Mouse (Mus musculus) midbrain, embryonic 13.5 days (tissue): ENCODE measurements around the gene Mical3. TPM values are rescaled to one million over a fixed set of nuclear protein-coding genes. Genes with fewer than 3 reads are reported as not detected.

Source experiments
- ATAC-seq: fragments of 200-750 bp; cut with Nextera tagmentation; 2 replicates; pipeline ENCODE4 v1.8.0; 2017; ENCODE audit warnings: mild to moderate bottlenecking, moderate TSS enrichment, moderate library complexity
- H3K27ac ChIP-seq: fragments of 300-500 bp; sonication (generic); 2 replicates; pipeline ENCODE4 v1.5.1; 2015; ENCODE audit warnings: inconsistent platforms, mild to moderate bottlenecking, moderate library complexity
- H3K27me3 ChIP-seq: fragments of 300-500 bp; sonication (generic); 2 replicates; pipeline ENCODE4 v1.6.1; 2015; ENCODE audit warnings: mild to moderate bottlenecking, inconsistent platforms
- H3K36me3 ChIP-seq: fragments of 300-500 bp; sonication (generic); 2 replicates; pipeline ENCODE4 v1.6.1; 2015; ENCODE audit warnings: mild to moderate bottlenecking, inconsistent platforms
- H3K4me1 ChIP-seq: fragments of 300-500 bp; sonication (generic); replicated peaks from 2 replicates; pipeline ENCODE4 v1.6.1; 2015; ENCODE audit warnings: inconsistent platforms
- H3K4me2 ChIP-seq: fragments of 300-500 bp; sonication (generic); replicated peaks from 2 replicates; pipeline ENCODE4 v1.6.1; 2015; ENCODE audit warnings: moderate library complexity, mild to moderate bottlenecking, inconsistent platforms
- H3K4me3 ChIP-seq: fragments of 300-500 bp; sonication (generic); replicated peaks from 2 replicates; pipeline ENCODE4 v1.5.1; 2015; ENCODE audit warnings: mild to moderate bottlenecking, inconsistent platforms
- H3K9ac ChIP-seq: fragments of 300-500 bp; sonication (generic); replicated peaks from 2 replicates; pipeline ENCODE4 v1.6.1; 2015; ENCODE audit warnings: mild to moderate bottlenecking, inconsistent platforms
- H3K9me3 ChIP-seq: fragments of 300-500 bp; sonication (generic); 2 replicates; pipeline ENCODE4 v1.6.1; 2016; ENCODE audit warnings: mild to moderate bottlenecking, inconsistent platforms
- WGBS: fragments of 180-500 bp; shearing (Covaris S2); methylation state at CpG from one replicate; pipeline ENCODE4 v1.1.7; 2015; 5-methylcytosine and 5-hydroxymethylcytosine counted together
- polyA plus RNA-seq: library from polyadenylated mRNA; unstranded; fragments of >200 nt; fragmentation: Nextera tagmentation; extraction: Ambion mirVana; gene quantifications from 2 replicates; pipeline ENCODE4 v1.2.1, GENCODE M21; 2015

Mical3 gene
- polyA plus RNA-seq, 1 experiment from 2014 or later = 35.7 TPM

DNA sequence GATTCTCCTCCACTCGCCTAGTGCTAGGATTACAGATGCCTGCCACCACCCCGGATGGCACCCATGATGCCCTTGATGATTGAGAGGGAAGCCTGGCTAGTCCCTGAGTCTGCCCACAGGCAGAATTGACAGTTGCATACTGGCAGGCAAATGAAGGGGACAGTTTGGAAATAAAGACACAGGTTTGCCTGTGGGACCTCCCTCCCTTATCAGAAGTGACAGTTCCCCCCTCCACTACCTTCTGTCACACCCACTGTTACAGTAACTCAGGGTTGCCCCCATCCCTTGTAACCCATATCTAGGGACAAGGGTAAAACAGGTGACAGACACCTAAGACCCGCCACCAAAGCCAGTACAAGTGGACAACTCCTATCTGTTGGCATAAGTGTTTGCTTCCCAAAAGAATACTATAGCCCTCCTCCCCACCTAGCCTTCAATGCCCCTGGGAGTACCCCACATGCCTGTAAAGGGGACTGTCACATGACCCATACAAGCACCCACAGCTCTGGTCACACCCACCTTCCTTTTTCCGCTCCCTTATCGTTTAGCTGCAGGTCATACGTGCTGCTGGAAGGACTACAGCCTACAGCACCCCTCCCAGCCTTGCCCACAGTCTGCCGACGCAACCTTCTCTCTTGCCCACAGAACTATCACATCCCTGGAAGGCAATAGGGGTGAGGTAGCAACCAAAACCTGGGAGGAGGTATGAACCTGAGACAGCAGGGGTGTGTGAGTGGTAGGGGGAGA is 37.0 kb downstream of the Mical3 start:
- Histone ChIP-seq H3K27ac (no peak overlapping the region), H3K27me3 (no peaks in the 10 kb centered on the region), H3K4me3 (no peak overlapping the region), H3K4me1 (peaks cover 14% of the 10 kb centered on the region), H3K36me3 (peaks cover 4% of the 10 kb centered on the region; the same call in 1 of the 2 replicates), H3K9ac (no peak overlapping the region), H3K9me3 (no peaks in the 10 kb centered on the region), H3K4me2 (no peak overlapping the region)
- WGBS = 95% methylated on average over 8 of the region's 8 CpGs
- ATAC-seq = no peak

- 97% methylated on average over 11 of the region's 11 CpGs for WGBS
- Histone ChIP-seq H3K27ac (no peak overlapping the region), H3K4me1 (peaks cover 9% of the 10 kb centered on the region), H3K9me3 (no peaks in the 10 kb centered on the region), H3K4me3 (no peak overlapping the region), H3K4me2 (no peak overlapping the region), H3K9ac (no peak overlapping the region), H3K36me3 (peaks cover 4% of the 10 kb centered on the region; the same call in 1 of the 2 replicates), H3K27me3 (no peaks in the 10 kb centered on the region)
- no peak for ATAC-seq
Measured at GRCm38 (mm10) chr6:121090786-121091185, 40.0 kb downstream of the Mical3 start.

DNA sequence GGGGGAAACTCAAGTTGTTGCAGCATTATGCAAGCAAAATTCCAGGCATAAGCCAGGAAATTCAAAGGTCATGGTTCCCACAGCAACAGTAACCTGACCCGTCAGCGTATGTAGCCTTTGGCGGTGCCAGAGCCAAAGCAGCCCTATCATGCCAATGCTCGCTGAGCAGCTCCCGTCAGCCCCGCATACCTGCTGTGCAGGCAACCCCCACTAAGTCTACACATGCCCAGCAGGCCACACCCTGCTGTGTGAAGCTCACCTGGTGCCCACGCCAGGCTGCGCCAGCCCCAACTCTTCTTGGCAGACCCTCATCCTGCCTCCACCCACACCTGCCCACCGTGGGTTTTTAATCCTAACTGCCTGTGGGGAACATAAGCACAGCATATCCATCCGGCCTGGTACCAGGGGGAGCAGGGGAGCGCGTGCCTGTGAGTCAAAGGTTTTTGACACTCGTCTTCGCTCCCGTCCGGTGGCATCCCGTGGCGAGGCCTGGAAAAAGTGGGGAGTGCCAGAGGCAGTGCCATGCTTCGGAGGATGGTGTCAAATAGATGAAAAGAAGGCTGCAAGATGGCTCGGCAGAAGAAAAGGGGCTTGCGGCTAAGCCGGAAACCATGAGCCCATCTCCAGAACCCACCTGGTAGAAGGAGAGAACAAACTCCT is 43.1 kb downstream of the Mical3 start:
- H3K4me2 ChIP-seq = no peak overlapping the region
- no peaks in the 10 kb centered on the region for H3K27me3 ChIP-seq
- H3K9ac ChIP-seq = no peak overlapping the region
- peaks cover 25% of the 10 kb centered on the region for H3K4me1 ChIP-seq
- H3K36me3 ChIP-seq = peaks cover 4% of the 10 kb centered on the region; the same call in 1 of the 2 replicates
- ATAC-seq = no peak
- H3K4me3 ChIP-seq = no peak overlapping the region
- no peak overlapping the region for H3K27ac ChIP-seq
- WGBS = 84% methylated on average over 22 of the region's 22 CpGs
- H3K9me3 ChIP-seq = no peaks in the 10 kb centered on the region

- Histone ChIP-seq H3K4me3 (no peak overlapping the region), H3K4me1 (peaks cover 27% of the 10 kb centered on the region), H3K27ac (no peak overlapping the region), H3K9me3 (no peaks in the 10 kb centered on the region), H3K9ac (no peak overlapping the region), H3K36me3 (peaks cover 4% of the 10 kb centered on the region; the same call in 1 of the 2 replicates), H3K4me2 (no peak overlapping the region), H3K27me3 (no peaks in the 10 kb centered on the region)
- ATAC-seq = no peak
- 84% methylated on average over 10 of the region's 10 CpGs for WGBS
Measured at GRCm38 (mm10) chr6:121087127-121087526, 43.7 kb downstream of the Mical3 start.

DNA sequence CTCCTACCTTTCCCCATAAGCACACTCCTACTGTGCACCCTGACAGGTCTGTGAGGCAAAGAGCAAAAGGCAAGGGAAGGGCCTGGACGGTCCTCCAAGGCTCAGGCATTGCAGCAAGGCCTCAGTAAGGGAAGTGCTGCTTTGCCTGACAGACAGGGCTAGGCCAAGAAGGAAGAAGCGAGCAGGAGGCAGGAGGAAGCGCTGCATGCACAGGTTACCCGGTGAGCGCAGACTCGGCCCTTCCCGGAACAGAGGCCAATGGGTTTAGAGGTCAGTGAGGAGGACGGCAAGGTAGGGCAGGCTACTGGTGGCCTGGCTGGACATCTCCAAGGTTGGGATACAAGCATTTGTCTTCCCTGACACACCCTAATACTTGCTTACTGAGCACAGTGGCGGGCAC is 44.6 kb downstream of the Mical3 start:
- no peaks in the 10 kb centered on the region for H3K9me3 ChIP-seq
- no peak for ATAC-seq
- H3K4me2 ChIP-seq = no peak overlapping the region
- peaks cover 4% of the 10 kb centered on the region; the same call in 1 of the 2 replicates for H3K36me3 ChIP-seq
- H3K4me3 ChIP-seq = no peak overlapping the region
- no peak overlapping the region for H3K9ac ChIP-seq
- WGBS = 85% methylated on average over 9 of the region's 9 CpGs
- H3K27me3 ChIP-seq = no peaks in the 10 kb centered on the region
- no peak overlapping the region for H3K27ac ChIP-seq
- H3K4me1 ChIP-seq = peaks cover 36% of the 10 kb centered on the region

DNA sequence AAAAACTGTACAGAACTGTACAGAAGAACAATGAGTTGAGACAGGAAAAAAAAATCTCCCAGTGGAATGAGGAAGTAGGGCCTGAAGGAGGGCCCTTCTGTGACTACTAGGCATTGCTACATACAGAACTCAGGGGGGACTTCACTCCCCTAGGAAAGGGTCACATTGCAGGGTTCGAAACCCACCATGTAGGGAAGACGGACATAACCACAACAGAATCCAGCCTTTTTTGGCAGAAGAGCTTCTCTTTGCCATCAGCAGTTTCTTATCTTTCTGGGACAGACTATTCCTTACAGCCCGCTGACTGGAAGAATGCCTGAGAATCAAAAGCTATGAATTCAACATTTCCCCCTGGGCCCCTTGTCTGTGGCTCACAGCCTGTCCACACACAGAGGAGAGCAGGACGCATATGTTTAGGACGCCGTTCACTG is 46.7 kb downstream of the Mical3 start:
- WGBS = 60% methylated on average over 6 of the region's 6 CpGs
- peak overlapping the region; percentile 40 for H3K27ac ChIP-seq
- ATAC-seq = no peak

GRCm38 (mm10) chr6:121082094-121082473 is 48.7 kb downstream of the Mical3 start:
- no peaks in the 10 kb centered on the region for H3K9me3 ChIP-seq
- H3K36me3 ChIP-seq = no peaks in the 10 kb centered on the region
- no peak overlapping the region for H3K9ac ChIP-seq
- H3K27ac ChIP-seq = 0 out of 2 replicates have a peak overlapping the region, but pooled peaks have one; percentile 26
- ATAC-seq = no peak
- WGBS = 88% methylated on average over 10 of the region's 10 CpGs
- no peaks in the 10 kb centered on the region for H3K27me3 ChIP-seq
- H3K4me1 ChIP-seq = peaks cover 36% of the 10 kb centered on the region
- no peak overlapping the region for H3K4me2 ChIP-seq
- no peak overlapping the region for H3K4me3 ChIP-seq

More for the DNA sequence above, 46.7 kb downstream of the Mical3 start:
- Histone ChIP-seq H3K4me1 (peaks cover 42% of the 10 kb centered on the region), H3K4me2 (no peak overlapping the region), H3K36me3 (no peaks in the 10 kb centered on the region), H3K9me3 (no peaks in the 10 kb centered on the region), H3K27me3 (no peaks in the 10 kb centered on the region), H3K4me3 (no peak overlapping the region), H3K9ac (no peak overlapping the region)

DNA sequence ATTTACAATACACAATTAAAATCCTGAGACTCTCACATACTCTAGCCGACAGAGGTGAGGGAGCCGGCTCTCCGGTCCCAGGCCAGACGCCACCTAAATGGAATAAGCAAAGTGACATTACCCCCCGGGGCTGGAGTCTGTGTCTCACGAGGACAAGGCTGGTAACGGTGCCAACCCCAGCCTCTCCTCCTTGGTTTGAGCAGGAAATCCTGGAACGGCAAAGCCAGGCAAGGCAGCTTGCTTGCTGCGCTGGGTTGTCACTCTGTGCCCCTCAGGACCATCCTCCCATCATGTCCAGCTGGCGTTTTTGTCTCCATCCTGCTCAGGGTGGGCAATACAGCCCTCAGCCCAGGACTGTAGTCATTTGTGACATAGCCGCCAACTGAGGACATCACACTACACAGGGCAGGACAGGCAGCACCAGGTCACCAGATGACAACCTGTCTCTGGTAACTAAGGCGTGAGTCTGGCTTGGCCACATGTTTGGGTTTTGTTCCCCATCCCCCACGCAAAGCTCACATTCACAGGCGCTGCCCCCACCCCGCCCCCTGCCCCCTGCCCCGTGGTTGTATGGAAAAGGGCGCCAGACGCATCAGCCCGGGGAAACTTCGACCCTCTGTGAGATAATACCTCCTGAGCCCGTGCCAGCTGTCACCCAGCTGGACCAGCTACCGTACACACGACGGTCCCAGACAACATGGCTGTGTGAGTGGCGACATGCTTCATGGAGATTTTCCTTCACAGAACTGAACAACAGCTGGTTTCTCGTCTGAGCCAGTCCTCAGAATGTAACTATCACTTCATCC is 49.3 kb downstream of the Mical3 start:
- H3K4me2 ChIP-seq = no peak overlapping the region
- no peaks in the 10 kb centered on the region for H3K27me3 ChIP-seq
- 61% methylated on average over 26 of the region's 26 CpGs for WGBS
- peak; percentile 46 for ATAC-seq
- no peaks in the 10 kb centered on the region for H3K9me3 ChIP-seq
- H3K36me3 ChIP-seq = no peaks in the 10 kb centered on the region
- peaks cover 34% of the 10 kb centered on the region for H3K4me1 ChIP-seq
- peak overlapping the region; percentile 36 for H3K27ac ChIP-seq
- H3K4me3 ChIP-seq = no peak overlapping the region
- 0 out of 2 replicates have a peak overlapping the region, but pooled peaks have one; percentile 19 for H3K9ac ChIP-seq

DNA sequence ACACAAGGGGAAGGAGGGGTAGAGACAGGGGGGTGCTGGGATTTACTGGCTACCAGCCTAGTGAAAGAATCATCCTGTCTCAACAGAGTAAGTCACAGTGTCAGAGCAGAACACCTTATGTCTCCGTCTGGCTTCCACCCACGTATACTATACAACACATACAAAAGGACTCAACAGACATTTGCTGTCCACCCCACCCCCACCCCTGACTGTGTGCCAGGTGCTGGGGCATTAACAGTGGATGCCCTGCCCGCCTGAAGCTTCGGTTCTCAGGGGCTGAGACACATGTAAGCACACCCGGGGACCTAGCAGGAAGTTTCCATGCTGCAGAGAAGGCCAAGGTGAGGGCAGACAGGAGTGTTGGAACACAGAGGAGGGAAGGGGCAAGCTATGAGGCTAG is 52.6 kb downstream of the Mical3 start:
- Histone ChIP-seq H3K27ac (no peak overlapping the region), H3K36me3 (no peaks in the 10 kb centered on the region), H3K4me3 (no peak overlapping the region), H3K9ac (no peak overlapping the region), H3K4me1 (peaks cover 20% of the 10 kb centered on the region), H3K9me3 (no peaks in the 10 kb centered on the region), H3K27me3 (no peaks in the 10 kb centered on the region), H3K4me2 (no peak overlapping the region)
- 88% methylated on average over 5 of the region's 5 CpGs for WGBS
- no peak for ATAC-seq

DNA sequence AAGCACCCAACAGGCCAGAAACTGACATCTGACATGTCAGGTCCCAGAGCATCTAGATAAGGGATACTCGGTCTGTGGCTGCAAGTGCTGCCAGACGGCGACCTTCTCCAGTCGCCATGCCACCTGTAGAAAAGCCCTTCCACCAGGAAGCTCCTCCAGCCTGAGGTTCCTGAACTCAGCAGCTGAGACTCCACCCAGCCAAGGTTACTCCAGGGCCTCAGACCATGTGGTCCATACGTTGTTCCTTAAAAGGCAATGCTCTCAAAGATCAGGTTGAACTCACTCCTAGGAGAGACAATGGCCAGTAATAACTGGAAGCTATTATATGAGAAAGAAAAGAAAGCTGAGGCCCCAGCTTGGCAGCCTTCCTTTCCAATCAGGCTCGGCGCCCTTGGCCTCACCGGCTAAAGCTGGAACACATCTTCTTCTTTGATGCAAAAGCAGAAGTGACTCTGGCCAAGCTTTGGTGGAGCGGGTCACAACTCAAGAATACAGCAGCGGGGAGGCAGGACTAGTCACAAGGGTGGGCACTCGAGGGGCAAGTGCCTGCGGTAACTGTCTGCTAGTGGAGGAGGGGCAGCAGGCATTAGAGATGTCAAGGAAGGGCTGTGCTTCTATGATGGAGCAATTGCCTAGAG is 53.8 kb downstream of the Mical3 start:
- Histone ChIP-seq H3K27me3 (no peaks in the 10 kb centered on the region), H3K27ac (no peak overlapping the region), H3K36me3 (no peaks in the 10 kb centered on the region), H3K4me2 (no peak overlapping the region), H3K4me3 (no peak overlapping the region), H3K9me3 (no peaks in the 10 kb centered on the region), H3K4me1 (peaks cover 15% of the 10 kb centered on the region), H3K9ac (no peak overlapping the region)
- WGBS = 93% methylated on average over 12 of the region's 12 CpGs
- no peak for ATAC-seq

DNA sequence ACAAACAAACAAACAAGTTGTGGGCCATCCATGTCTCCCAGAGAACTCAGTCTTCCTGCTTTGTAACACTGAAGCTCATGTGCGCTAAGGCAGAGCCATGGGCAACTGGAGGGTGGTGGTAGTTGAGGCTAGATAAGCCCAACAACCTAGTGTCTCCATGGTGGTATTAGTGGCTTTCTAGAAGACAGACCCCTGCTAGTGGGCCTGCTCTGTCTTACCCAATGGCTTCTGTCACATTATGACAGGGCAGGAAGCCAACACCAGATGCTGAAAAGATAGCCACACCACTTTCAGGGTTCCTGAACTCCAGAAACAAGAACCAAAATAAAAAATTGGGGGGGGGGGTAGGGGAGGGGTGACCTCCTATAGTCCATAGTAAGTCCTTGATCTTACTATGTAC is 55.0 kb downstream of the Mical3 start:
- 100% methylated on average over 1 of the region's 1 CpGs for WGBS
- Histone ChIP-seq H3K36me3 (no peaks in the 10 kb centered on the region), H3K4me1 (peaks cover 2% of the 10 kb centered on the region), H3K4me2 (no peak overlapping the region), H3K27me3 (no peaks in the 10 kb centered on the region), H3K4me3 (no peak overlapping the region), H3K27ac (no peak overlapping the region), H3K9me3 (no peaks in the 10 kb centered on the region), H3K9ac (no peak overlapping the region)
- no peak for ATAC-seq
